Mouse (Mus musculus) hindbrain, embryonic 13.5 days (tissue): Measurements from ENCODE around the gene Rabl6. TPM values are rescaled to one million over a fixed set of nuclear protein-coding genes. Genes with fewer than 3 reads are reported as not detected.
A peak's percentile ranks its signal among the peaks of the same experiment; 100 is the strongest.

Experiments used
- ATAC-seq: fragments of 200-750 bp; cut with Nextera tagmentation; 2 replicates; pipeline ENCODE4 v1.8.0; 2017; ENCODE audit warnings: moderate TSS enrichment; ENCODE audit not compliant: low FRiP score
- H3K27ac ChIP-seq: fragments of 300-500 bp; sonication (generic); 2 replicates; pipeline ENCODE4 v1.5.1; 2015; ENCODE audit warnings: inconsistent platforms, mild to moderate bottlenecking, moderate library complexity
- H3K27me3 ChIP-seq: fragments of 300-500 bp; sonication (generic); 2 replicates; pipeline ENCODE4 v1.6.1; 2015; ENCODE audit warnings: mild to moderate bottlenecking, inconsistent platforms
- H3K36me3 ChIP-seq: fragments of 300-500 bp; sonication (generic); 2 replicates; pipeline ENCODE4 v1.6.1; 2015; ENCODE audit warnings: mild to moderate bottlenecking, inconsistent platforms
- H3K4me1 ChIP-seq: fragments of 300-500 bp; sonication (generic); replicated peaks from 2 replicates; pipeline ENCODE4 v1.6.1; 2015; ENCODE audit warnings: inconsistent platforms
- H3K4me2 ChIP-seq: fragments of 300-500 bp; sonication (generic); 2 replicates; pipeline ENCODE4 v1.6.1; 2015; ENCODE audit warnings: inconsistent platforms, mild to moderate bottlenecking, moderate library complexity
- H3K4me3 ChIP-seq: fragments of 300-500 bp; sonication (generic); 2 replicates; pipeline ENCODE4 v1.5.1; 2015; ENCODE audit warnings: mild to moderate bottlenecking, inconsistent platforms
- H3K9ac ChIP-seq: fragments of 300-500 bp; sonication (generic); 2 replicates; pipeline ENCODE4 v1.6.1; 2015; ENCODE audit warnings: mild to moderate bottlenecking, inconsistent platforms
- H3K9me3 ChIP-seq: fragments of 300-500 bp; sonication (generic); 2 replicates; pipeline ENCODE4 v1.6.1; 2016; ENCODE audit warnings: inconsistent platforms
- WGBS: fragments of 180-500 bp; shearing (Covaris S2); methylation state at CpG from one replicate; pipeline ENCODE4 v1.1.7; 2015; 5-methylcytosine and 5-hydroxymethylcytosine counted together
- polyA plus RNA-seq: library from polyadenylated mRNA; unstranded; fragments of >200 nt; fragmentation: Nextera tagmentation; extraction: Ambion mirVana; gene quantifications from 2 replicates; pipeline ENCODE4 v1.2.1, GENCODE M21; 2015

Rabl6 gene
- polyA plus RNA-seq, 1 experiment from 2014 or later: 75.5 TPM

- no peaks in the 10 kb centered on the region for H3K9me3 ChIP-seq
- no peak overlapping the region for H3K4me3 ChIP-seq
- no peak overlapping the region for H3K4me2 ChIP-seq
- H3K27ac ChIP-seq: no peak overlapping the region
- no peak for ATAC-seq
- H3K9ac ChIP-seq: no peak overlapping the region
- no peaks in the 10 kb centered on the region for H3K27me3 ChIP-seq
- WGBS: 89% methylated on average over 8 of the region's 8 CpGs
- H3K36me3 ChIP-seq: peaks cover 87% of the 10 kb centered on the region
- peaks cover 17% of the 10 kb centered on the region for H3K4me1 ChIP-seq
Observed at GRCm38 (mm10) chr2:25587290-25587689, 21.0 kb downstream of the Rabl6 start.

DNA sequence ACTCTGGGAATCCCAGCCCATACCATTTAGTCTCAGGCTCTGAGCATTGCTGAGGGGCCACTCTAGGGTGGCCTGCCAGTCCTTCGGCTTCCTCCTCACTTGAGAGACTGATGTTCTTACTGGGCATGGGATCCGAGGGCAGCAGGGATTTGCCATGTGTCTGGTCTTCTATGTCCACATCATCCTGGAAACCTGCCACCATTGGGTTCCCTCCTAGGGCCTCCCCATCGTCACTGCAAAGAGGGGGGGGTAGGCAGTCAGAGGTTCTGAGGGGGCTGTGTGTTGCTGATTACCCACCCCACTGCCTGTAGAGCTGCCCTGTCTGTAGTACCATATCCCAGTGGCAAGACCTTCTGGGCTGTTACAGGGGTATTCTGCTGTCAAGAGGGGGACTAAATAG lies 22.7 kb downstream of the Rabl6 start:
- Histone ChIP-seq H3K9ac (no peak overlapping the region), H3K4me1 (peaks cover 32% of the 10 kb centered on the region), H3K27ac (no peak overlapping the region), H3K27me3 (peaks cover 4% of the 10 kb centered on the region), H3K4me2 (no peak overlapping the region), H3K9me3 (no peaks in the 10 kb centered on the region), H3K36me3 (peaks cover 70% of the 10 kb centered on the region), H3K4me3 (no peak overlapping the region)
- ATAC-seq: no peak
- 91% methylated on average over 3 of the region's 3 CpGs for WGBS

DNA sequence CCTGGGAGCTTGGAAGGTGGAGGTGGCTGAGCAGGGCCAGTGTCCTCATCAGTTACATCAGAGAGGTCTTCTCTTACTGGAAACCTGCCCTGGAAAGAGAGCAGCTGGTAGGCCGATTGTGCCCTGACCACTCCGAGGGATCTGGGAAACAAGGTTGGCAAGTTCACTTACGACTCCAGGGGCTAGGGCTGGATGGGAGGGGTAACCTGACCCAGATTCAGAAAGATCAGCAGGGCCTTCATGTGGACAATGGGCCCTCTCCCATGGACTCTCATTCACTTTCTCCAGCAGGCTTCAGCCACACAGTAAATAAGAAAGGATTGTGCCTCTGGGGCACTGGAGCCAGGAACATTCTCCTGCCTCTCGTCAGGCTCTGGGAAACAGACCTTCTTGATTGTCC lies 23.5 kb downstream of the Rabl6 start:
- Histone ChIP-seq H3K4me3 (no peak overlapping the region), H3K9ac (no peak overlapping the region), H3K36me3 (peaks cover 63% of the 10 kb centered on the region), H3K9me3 (no peaks in the 10 kb centered on the region), H3K27me3 (peaks cover 11% of the 10 kb centered on the region), H3K4me2 (no peak overlapping the region), H3K27ac (no peak overlapping the region), H3K4me1 (peaks cover 39% of the 10 kb centered on the region)
- no peak for ATAC-seq
- 86% methylated on average over 4 of the region's 4 CpGs for WGBS

GRCm38 (mm10) chr2:25584152-25584551 lies 24.2 kb downstream of the Rabl6 start:
- Histone ChIP-seq H3K36me3 (peaks cover 57% of the 10 kb centered on the region), H3K9ac (no peak overlapping the region)

GRCm38 (mm10) chr2:25583571-25583970 lies 24.8 kb downstream of the Rabl6 start:
- ATAC-seq: no peak
- H3K4me3 ChIP-seq: no peak overlapping the region
- H3K4me2 ChIP-seq: no peak overlapping the region
- H3K27ac ChIP-seq: peak overlapping the region; percentile 65
- 79% methylated on average over 4 of the region's 4 CpGs for WGBS
- H3K27me3 ChIP-seq: peaks cover 24% of the 10 kb centered on the region
- peaks cover 52% of the 10 kb centered on the region for H3K4me1 ChIP-seq
- H3K9me3 ChIP-seq: no peaks in the 10 kb centered on the region
- H3K9ac ChIP-seq: peak overlapping the region; percentile 43; the same call in 1 of the 2 replicates
- peaks cover 53% of the 10 kb centered on the region for H3K36me3 ChIP-seq

More at GRCm38 (mm10) chr2:25584152-25584551, 24.2 kb downstream of the Rabl6 start:
- Histone ChIP-seq H3K27me3 (peaks cover 18% of the 10 kb centered on the region), H3K9me3 (no peaks in the 10 kb centered on the region), H3K4me1 (peaks cover 46% of the 10 kb centered on the region), H3K27ac (no peak overlapping the region), H3K4me3 (no peak overlapping the region), H3K4me2 (no peak overlapping the region)
- ATAC-seq: no peak
- WGBS: 93% methylated on average over 3 of the region's 3 CpGs

DNA sequence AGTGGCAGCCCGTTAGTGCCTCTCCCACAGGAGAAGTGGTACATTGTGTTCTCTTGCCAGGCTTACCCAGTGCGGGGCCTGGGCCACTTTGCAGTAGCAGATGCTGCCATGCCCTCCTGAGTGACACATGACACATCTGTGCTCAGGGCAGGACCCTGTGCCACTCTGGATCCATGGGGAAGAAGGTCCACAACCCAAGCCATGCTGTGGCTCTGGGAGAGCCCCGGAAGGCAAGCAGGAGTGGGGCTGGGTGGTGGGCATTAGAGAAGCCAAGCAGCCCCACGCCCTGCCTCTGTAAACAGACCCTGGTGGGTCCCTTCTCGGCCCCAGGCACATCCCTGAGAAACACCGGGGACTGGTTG lies 25.2 kb downstream of the Rabl6 start:
- WGBS: 74% methylated on average over 6 of the region's 6 CpGs
- H3K9ac ChIP-seq: peak overlapping the region; percentile 43; the same call in 1 of the 2 replicates
- H3K4me3 ChIP-seq: no peak overlapping the region
- ATAC-seq: no peak
- no peaks in the 10 kb centered on the region for H3K9me3 ChIP-seq
- H3K4me2 ChIP-seq: no peak overlapping the region
- peaks cover 29% of the 10 kb centered on the region for H3K27me3 ChIP-seq
- peaks cover 57% of the 10 kb centered on the region for H3K4me1 ChIP-seq
- peaks cover 49% of the 10 kb centered on the region for H3K36me3 ChIP-seq
- H3K27ac ChIP-seq: peak overlapping the region; percentile 65

- peak overlapping the region; percentile 65 for H3K27ac ChIP-seq
- H3K4me1 ChIP-seq: peaks cover 62% of the 10 kb centered on the region
- ATAC-seq: peak; percentile 14; the same call in 1 of the 2 replicates
- H3K36me3 ChIP-seq: peaks cover 44% of the 10 kb centered on the region
- no peaks in the 10 kb centered on the region for H3K9me3 ChIP-seq
- H3K9ac ChIP-seq: peak overlapping the region; percentile 43; the same call in 1 of the 2 replicates
- H3K4me3 ChIP-seq: no peak overlapping the region
- H3K4me2 ChIP-seq: no peak overlapping the region
- H3K27me3 ChIP-seq: peaks cover 34% of the 10 kb centered on the region
- WGBS: 42% methylated on average over 12 of the region's 12 CpGs
Observed at GRCm38 (mm10) chr2:25582466-25583119, 25.7 kb downstream of the Rabl6 start.

DNA sequence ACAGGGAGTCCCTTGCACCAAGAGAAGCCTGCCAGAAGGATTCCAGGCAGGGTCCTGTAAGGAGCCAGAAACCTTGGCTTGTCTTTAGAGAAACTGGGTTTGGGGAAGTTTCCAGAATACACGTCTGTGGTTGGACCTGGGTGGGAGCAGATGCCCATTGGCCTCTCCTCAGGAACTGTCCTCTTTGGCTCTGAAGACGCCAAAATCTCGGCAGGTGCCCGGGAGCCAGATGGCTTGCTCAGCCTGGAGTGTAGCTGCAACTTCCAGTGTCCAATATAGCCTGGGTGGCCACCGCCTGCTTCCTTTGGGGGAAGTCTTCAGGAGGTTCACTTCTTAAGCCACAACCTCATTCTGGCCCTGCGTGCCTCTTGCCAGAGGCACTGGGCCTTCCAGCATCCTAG lies 26.4 kb downstream of the Rabl6 start:
- peak overlapping the region; percentile 39; the same call in 1 of the 2 replicates for H3K9ac ChIP-seq
- no peak overlapping the region; the same call in 1 of the 2 replicates for H3K4me3 ChIP-seq
- H3K27ac ChIP-seq: peak overlapping the region; percentile 65
- H3K4me2 ChIP-seq: peak overlapping the region; percentile 65; the same call in 1 of the 2 replicates
- H3K4me1 ChIP-seq: peaks cover 68% of the 10 kb centered on the region
- ATAC-seq: no peak; the same call in 1 of the 2 replicates
- WGBS: 31% methylated on average over 6 of the region's 6 CpGs
- no peaks in the 10 kb centered on the region for H3K9me3 ChIP-seq
- H3K36me3 ChIP-seq: peaks cover 38% of the 10 kb centered on the region
- peaks cover 41% of the 10 kb centered on the region for H3K27me3 ChIP-seq

DNA sequence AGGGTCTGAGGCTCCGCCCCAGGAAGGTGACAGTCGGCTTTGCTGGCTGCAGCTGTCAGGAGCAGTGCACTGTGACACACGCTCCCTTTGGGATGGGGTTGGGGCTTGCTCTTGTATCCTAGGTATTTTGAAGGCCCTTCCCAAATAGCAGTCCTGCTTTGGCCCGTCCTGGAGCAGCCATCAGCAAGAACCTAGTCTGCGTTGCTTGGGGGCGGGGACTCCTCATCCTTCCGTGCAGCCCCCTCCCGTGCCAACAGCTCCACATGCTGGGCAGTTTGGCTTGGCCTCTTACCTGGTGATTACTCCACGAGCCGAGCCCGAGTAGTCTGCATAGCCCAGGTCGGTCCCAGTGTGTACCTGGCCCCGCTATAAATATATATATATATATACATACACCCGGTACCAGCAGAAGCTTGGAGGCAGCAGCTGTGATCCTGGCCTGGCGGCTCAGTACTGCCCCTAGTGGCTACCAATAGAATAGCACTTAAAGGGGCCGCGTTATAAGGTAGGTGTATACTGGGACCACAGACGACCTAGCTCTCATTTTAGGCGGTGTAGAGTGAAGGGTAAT lies 26.9 kb downstream of the Rabl6 start, which contains the start of gene Ajm1:
Gene Ajm1, minus strand, starts transcription at position 464 of the 571 bp plus-strand sequence.
- Histone ChIP-seq H3K4me2 (peak within 1 kb of the TSS; percentile 65), H3K9ac (peak within 1 kb of the TSS; percentile 75), H3K27ac (peak within 1 kb of the TSS; percentile 65), H3K27me3 (peaks cover 46% of the 10 kb centered on the region), H3K4me3 (peak within 1 kb of the TSS; percentile 52), H3K9me3 (no peaks in the 10 kb centered on the region), H3K4me1 (peaks cover 68% of the 10 kb centered on the region), H3K36me3 (peaks cover 33% of the 10 kb centered on the region)
- ATAC-seq: peak; percentile 75
- 8% methylated on average over 19 of the region's 19 CpGs for WGBS

- Histone ChIP-seq H3K4me1 (peaks cover 74% of the 10 kb centered on the region), H3K9ac (peak overlapping the region; percentile 75), H3K27ac (no peak overlapping the region), H3K4me3 (peak overlapping the region; percentile 52), H3K36me3 (peaks cover 27% of the 10 kb centered on the region), H3K9me3 (no peaks in the 10 kb centered on the region), H3K4me2 (peak overlapping the region; percentile 65), H3K27me3 (peaks cover 53% of the 10 kb centered on the region)
- ATAC-seq: no peak
- WGBS: 44% methylated on average over 6 of the region's 6 CpGs
Observed at GRCm38 (mm10) chr2:25580621-25581101, 27.7 kb downstream of the Rabl6 start.

- no peaks in the 10 kb centered on the region for H3K9me3 ChIP-seq
- H3K9ac ChIP-seq: peak overlapping the region; percentile 39; the same call in 1 of the 2 replicates
- ATAC-seq: no peak
- H3K4me3 ChIP-seq: peak overlapping the region; percentile 52
- peaks cover 20% of the 10 kb centered on the region for H3K36me3 ChIP-seq
- 4% methylated on average over 27 of the region's 27 CpGs for WGBS
- no peak overlapping the region for H3K27ac ChIP-seq
- H3K4me2 ChIP-seq: peak overlapping the region; percentile 37
- H3K27me3 ChIP-seq: peaks cover 55% of the 10 kb centered on the region
- H3K4me1 ChIP-seq: peaks cover 79% of the 10 kb centered on the region
Observed at GRCm38 (mm10) chr2:25579737-25580460, 28.4 kb downstream of the Rabl6 start.
